Mouse (Mus musculus) cerebellum, postnatal 36 days (tissue): ENCODE data around the gene Il1r2.
A peak's percentile ranks its signal among the peaks of the same experiment; 100 is the strongest.

Source experiments
- DNase-seq, 2 experiments: peaks; one replicate each; pipeline ENCODE4 v3.0.0; 2021 to 2022; ENCODE audit warnings: mixed read lengths in 2 of 2

The Il1r2 gene

GRCm38 (mm10) chr1:40073779-40074178, at the start of gene Il1r2:
Il1r2 (plus strand) TSS chr1:40074079.
- DNase-seq, result no peak

GRCm38 (mm10) chr1:40024554-40025320, 49.1 kb upstream of the Il1r2 start:
- no peak for DNase-seq

GRCm38 (mm10) chr1:40025416-40025815, 48.5 kb upstream of the Il1r2 start:
- DNase-seq, result no peak

GRCm38 (mm10) chr1:40027116-40027620, 46.7 kb upstream of the Il1r2 start:
- no peak for DNase-seq

- no peak for DNase-seq
Measured at GRCm38 (mm10) chr1:40028207-40028998, 45.5 kb upstream of the Il1r2 start.

GRCm38 (mm10) chr1:40029597-40029996, 44.3 kb upstream of the Il1r2 start:
- DNase-seq, result no peak

- no peak for DNase-seq
Measured at GRCm38 (mm10) chr1:40030287-40030975, 43.4 kb upstream of the Il1r2 start.

GRCm38 (mm10) chr1:40030976-40031356, 42.9 kb upstream of the Il1r2 start:
- no peak for DNase-seq

GRCm38 (mm10) chr1:40031626-40032025, 42.3 kb upstream of the Il1r2 start:
- no peak for DNase-seq

- DNase-seq, result no peak
Measured at GRCm38 (mm10) chr1:40033315-40033714, 40.6 kb upstream of the Il1r2 start.

- peak; percentile 24 to 26 for DNase-seq
Measured at GRCm38 (mm10) chr1:40033743-40034420, 40.0 kb upstream of the Il1r2 start.

- no peak for DNase-seq
Measured at GRCm38 (mm10) chr1:40037831-40038230, 36.0 kb upstream of the Il1r2 start.

GRCm38 (mm10) chr1:40045686-40046085, 28.2 kb upstream of the Il1r2 start:
- DNase-seq, result no peak

- no peak for DNase-seq
Measured at GRCm38 (mm10) chr1:40046600-40046999, 27.3 kb upstream of the Il1r2 start.

- no peak for DNase-seq
Measured at GRCm38 (mm10) chr1:40051157-40051556, 22.7 kb upstream of the Il1r2 start.

GRCm38 (mm10) chr1:40052156-40052555, 21.7 kb upstream of the Il1r2 start:
- DNase-seq, result no peak

- DNase-seq, result no peak
Measured at GRCm38 (mm10) chr1:40053071-40053470, 20.8 kb upstream of the Il1r2 start.

GRCm38 (mm10) chr1:40055051-40055450, 18.8 kb upstream of the Il1r2 start:
- DNase-seq, result no peak

- no peak for DNase-seq
Measured at GRCm38 (mm10) chr1:40055963-40056362, 17.9 kb upstream of the Il1r2 start.

- DNase-seq, result no peak
Measured at GRCm38 (mm10) chr1:40057351-40057750, 16.5 kb upstream of the Il1r2 start.

GRCm38 (mm10) chr1:40058013-40058412, 15.9 kb upstream of the Il1r2 start:
- DNase-seq, result no peak

GRCm38 (mm10) chr1:40059122-40059774, 14.6 kb upstream of the Il1r2 start:
- DNase-seq, result no peak
